Mouse (Mus musculus) heart, adult 2 months (tissue): Measurements from ENCODE around the gene Lamtor1.

Experiments used
- CTCF ChIP-seq: fragments of 200-600 bp; IDR thresholded peaks from 2 replicates; pipeline ENCODE4 v1.8.1; 2022; ENCODE audit warnings: antibody characterized with exemption, mild to moderate bottlenecking, moderate library complexity
- POLR2A ChIP-seq: fragments of 200-500 bp; IDR thresholded peaks from 2 replicates; pipeline ENCODE4 v1.6.1; 2011; ENCODE audit warnings: mild to moderate bottlenecking, low read depth, low read length, control low read depth; ENCODE audit not compliant: insufficient read depth

- TF ChIP-seq CTCF (no peak), POLR2A (no peak)
Measured at GRCm38 (mm10) chr7:101870629-101871028, 35.1 kb upstream of the Lamtor1 start, which contains the start of gene Folr1.
